Mouse (Mus musculus): Measurements from ENCODE around the gene 4921517D22Rik.

4921517D22Rik gene

GRCm38 (mm10) chr13:59661387-59661786 is 32.5 kb downstream of the 4921517D22Rik start:
- in situ Hi-C loops (cut with MseI, MboI) = no loop called here

GRCm38 (mm10) chr13:59660371-59660770 is 33.5 kb downstream of the 4921517D22Rik start:
- in situ Hi-C loops (cut with MseI, MboI) = no loop called here

GRCm38 (mm10) chr13:59657781-59658180 is 36.1 kb downstream of the 4921517D22Rik start:
- in situ Hi-C loops (cut with MseI, MboI) = no loop called here

GRCm38 (mm10) chr13:59656975-59657388 is 36.9 kb downstream of the 4921517D22Rik start:
- in situ Hi-C loops (cut with MseI, MboI) = no loop called here

- in situ Hi-C loops (cut with MseI, MboI) = no loop called here
Observed at GRCm38 (mm10) chr13:59656316-59656832, 37.5 kb downstream of the 4921517D22Rik start.

GRCm38 (mm10) chr13:59655718-59656315 is 38.1 kb downstream of the 4921517D22Rik start:
- in situ Hi-C loops (cut with MseI, MboI) = no loop called here

GRCm38 (mm10) chr13:59654465-59654864 is 39.4 kb downstream of the 4921517D22Rik start:
- in situ Hi-C loops (cut with MseI, MboI) = no loop called here

GRCm38 (mm10) chr13:59653136-59653535 is 40.8 kb downstream of the 4921517D22Rik start:
- in situ Hi-C loops (cut with MseI, MboI) = no loop called here

GRCm38 (mm10) chr13:59652651-59653050 is 41.3 kb downstream of the 4921517D22Rik start:
- in situ Hi-C loops (cut with MseI, MboI) = no loop called here

- in situ Hi-C loops (cut with MseI, MboI) = no loop called here
Observed at GRCm38 (mm10) chr13:59649781-59650180, 44.1 kb downstream of the 4921517D22Rik start.

- in situ Hi-C loops (cut with MseI, MboI) = no loop called here
Observed at GRCm38 (mm10) chr13:59648598-59648997, 45.3 kb downstream of the 4921517D22Rik start.

- in situ Hi-C loops (cut with MseI, MboI) = no loop called here
Observed at GRCm38 (mm10) chr13:59647484-59647883, 46.4 kb downstream of the 4921517D22Rik start.

GRCm38 (mm10) chr13:59646674-59647244 is 47.1 kb downstream of the 4921517D22Rik start:
- in situ Hi-C loops (cut with MseI, MboI) = no loop called here

GRCm38 (mm10) chr13:59645491-59645890 is 48.4 kb downstream of the 4921517D22Rik start:
- in situ Hi-C loops (cut with MseI, MboI) = no loop called here

- in situ Hi-C loops (cut with MseI, MboI) = no loop called here
Observed at GRCm38 (mm10) chr13:59642818-59643217, 51.1 kb downstream of the 4921517D22Rik start.

GRCm38 (mm10) chr13:59640178-59640440 is 53.8 kb downstream of the 4921517D22Rik start:
- in situ Hi-C loops (cut with MseI, MboI) = no loop called here

GRCm38 (mm10) chr13:59639368-59640177 is 54.3 kb downstream of the 4921517D22Rik start:
- in situ Hi-C loops (cut with MseI, MboI) = no loop called here

- in situ Hi-C loops (cut with MseI, MboI) = no loop called here
Observed at GRCm38 (mm10) chr13:59637800-59638199, 56.1 kb downstream of the 4921517D22Rik start.

Measured in mouse trophoblast stem cell (cell line).